Mouse (Mus musculus): ENCODE measurements around the gene Taf12. TPM values are rescaled to one million over a fixed set of nuclear protein-coding genes. Genes with fewer than 3 reads are reported as not detected.

Gene Taf12
- polyA plus RNA-seq, 1 experiment from 2014 or later = 42.8 TPM

GRCm38 (mm10) chr4:132291624-132292335 is 17.6 kb downstream of the Taf12 start:
- Histone ChIP-seq H3K4me2 (ENCODE audit: low read depth, low read length) (no peak overlapping the region), H3K4me3 (replicated peaks; ENCODE audit: low read length) (no peak overlapping the region), H3K9me3 (replicated peaks; ENCODE audit: control insufficient read depth, low read length) (peaks cover 5% of the 10 kb centered on the region; the same call in 1 of the 2 replicates), H3K27me3 (ENCODE audit: control insufficient read depth, insufficient read depth, low read length) (no peaks in the 10 kb centered on the region), H3K27ac (ENCODE audit: low read length) (no peak overlapping the region), H3K4me1 (ENCODE audit: control insufficient read depth, insufficient read depth, low read length) (no peaks in the 10 kb centered on the region), H3K36me3 (ENCODE audit: control insufficient read depth, insufficient read depth, low read length) (peaks cover 19% of the 10 kb centered on the region), H3K9ac (ENCODE audit: low read length) (no peak overlapping the region)
- 84% methylated on average over 12 of the region's 12 CpGs for WGBS
- ATAC-seq (ENCODE audit: insufficient read depth, low FRiP score) = no peak

DNA sequence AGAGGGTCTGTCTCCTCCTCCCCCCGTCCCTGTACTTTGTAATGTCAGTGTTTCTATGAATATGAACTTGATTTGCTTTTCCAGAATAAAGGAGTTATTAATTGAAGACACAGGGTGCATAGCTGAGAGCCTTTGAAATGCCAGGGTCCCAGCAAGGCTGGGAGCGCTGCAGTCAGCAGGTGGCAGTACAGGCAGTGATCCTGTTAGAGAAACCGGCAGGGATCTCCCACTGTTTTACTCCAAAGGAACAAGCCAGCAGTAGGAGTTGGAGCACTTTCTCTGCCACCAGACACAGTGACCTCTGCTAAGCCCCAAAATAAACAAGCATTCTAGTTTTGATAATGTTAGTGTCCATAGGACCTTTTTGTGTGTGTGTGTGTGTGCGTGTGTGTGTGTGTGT is 18.8 kb downstream of the Taf12 start:
- no peak overlapping the region for H3K27ac ChIP-seq (ENCODE audit: low read length)

DNA sequence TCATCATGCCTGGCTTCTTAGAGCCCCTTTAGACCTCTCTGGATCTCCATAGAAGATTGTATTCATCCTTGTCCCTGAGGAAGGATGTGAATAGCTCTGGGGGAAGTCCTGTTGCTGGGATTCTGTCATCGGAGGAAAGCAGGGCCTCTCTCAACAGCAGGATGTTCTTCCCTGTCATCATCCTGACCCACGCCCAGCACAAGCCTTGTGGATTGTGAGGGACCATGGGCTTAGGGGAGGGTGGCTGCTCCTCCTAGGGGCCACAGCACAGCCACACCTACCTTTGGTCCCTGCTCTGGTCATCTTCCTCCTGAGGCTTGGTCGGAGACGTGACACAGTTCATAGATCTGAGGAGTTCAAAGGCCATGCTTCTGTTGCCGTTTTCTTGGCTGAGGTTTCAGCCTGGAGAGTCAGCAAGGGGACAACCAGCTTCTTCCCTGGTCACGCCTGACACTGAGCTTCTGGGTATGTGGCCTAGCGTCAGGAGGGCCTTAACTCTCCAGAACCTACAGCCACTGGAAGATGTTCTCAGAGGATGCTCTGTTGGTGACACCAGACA is 19.6 kb downstream of the Taf12 start:
- Histone ChIP-seq H3K4me3 (replicated peaks; ENCODE audit: low read length) (no peak overlapping the region), H3K9me3 (replicated peaks; ENCODE audit: control insufficient read depth, low read length) (peaks cover 5% of the 10 kb centered on the region; the same call in 1 of the 2 replicates), H3K27ac (ENCODE audit: low read length) (no peak overlapping the region), H3K9ac (ENCODE audit: low read length) (no peak overlapping the region), H3K36me3 (ENCODE audit: control insufficient read depth, insufficient read depth, low read length) (peaks cover 16% of the 10 kb centered on the region), H3K4me1 (ENCODE audit: control insufficient read depth, insufficient read depth, low read length) (no peaks in the 10 kb centered on the region), H3K4me2 (ENCODE audit: low read depth, low read length) (no peak overlapping the region), H3K27me3 (ENCODE audit: control insufficient read depth, insufficient read depth, low read length) (no peaks in the 10 kb centered on the region)
- 70% methylated on average over 7 of the region's 7 CpGs for WGBS
- no peak for ATAC-seq (ENCODE audit: insufficient read depth, low FRiP score)

More for the DNA sequence above, 18.8 kb downstream of the Taf12 start:
- H3K27me3 ChIP-seq (ENCODE audit: control insufficient read depth, insufficient read depth, low read length) = no peaks in the 10 kb centered on the region
- peaks cover 16% of the 10 kb centered on the region for H3K36me3 ChIP-seq (ENCODE audit: control insufficient read depth, insufficient read depth, low read length)
- ATAC-seq (ENCODE audit: insufficient read depth, low FRiP score) = no peak
- no peak overlapping the region for H3K4me2 ChIP-seq (ENCODE audit: low read depth, low read length)
- H3K9ac ChIP-seq (ENCODE audit: low read length) = no peak overlapping the region
- peaks cover 5% of the 10 kb centered on the region; the same call in 1 of the 2 replicates for H3K9me3 ChIP-seq (replicated peaks; ENCODE audit: control insufficient read depth, low read length)
- 45% methylated on average over 4 of the region's 4 CpGs for WGBS
- no peak overlapping the region for H3K4me3 ChIP-seq (replicated peaks; ENCODE audit: low read length)
- H3K4me1 ChIP-seq (ENCODE audit: control insufficient read depth, insufficient read depth, low read length) = no peaks in the 10 kb centered on the region

DNA sequence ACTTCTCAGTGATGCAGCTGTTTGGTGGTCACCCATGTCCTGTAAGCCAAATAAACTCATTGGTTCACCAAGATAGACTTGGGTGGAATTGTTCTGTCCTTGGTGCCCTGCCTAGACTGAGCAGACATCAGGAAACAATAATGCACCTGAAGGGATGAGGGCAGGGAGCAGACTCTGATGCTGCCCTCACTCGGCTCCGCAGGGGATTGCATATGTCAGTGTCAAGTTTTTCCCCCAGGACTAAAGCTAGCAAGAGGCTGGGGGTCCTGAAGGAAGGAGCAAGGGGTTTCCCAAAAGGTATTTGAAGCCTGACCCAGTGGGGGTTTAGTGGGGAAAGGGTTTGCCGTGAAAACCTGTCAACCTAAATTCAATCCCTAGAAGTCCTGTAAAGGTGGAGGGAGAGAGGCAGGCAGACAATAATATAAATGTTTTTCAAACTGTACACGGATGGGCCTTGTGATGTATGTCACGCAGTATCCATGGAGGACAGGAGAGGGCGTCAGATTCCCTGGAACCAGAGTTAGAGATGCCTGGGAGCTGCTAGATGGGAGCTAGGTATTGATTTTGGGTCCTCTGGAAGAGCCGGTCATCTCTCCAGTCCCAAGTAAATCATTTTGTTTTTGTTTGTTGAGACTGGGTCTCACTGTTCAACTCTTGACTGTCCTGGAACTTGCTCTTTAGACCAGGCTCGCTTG is 21.7 kb downstream of the Taf12 start:
- Histone ChIP-seq H3K9me3 (replicated peaks; ENCODE audit: control insufficient read depth, low read length) (peaks cover 5% of the 10 kb centered on the region; the same call in 1 of the 2 replicates), H3K4me2 (ENCODE audit: low read depth, low read length) (no peak overlapping the region), H3K27ac (ENCODE audit: low read length) (no peak overlapping the region), H3K4me1 (ENCODE audit: control insufficient read depth, insufficient read depth, low read length) (no peaks in the 10 kb centered on the region), H3K9ac (ENCODE audit: low read length) (no peak overlapping the region), H3K4me3 (replicated peaks; ENCODE audit: low read length) (no peak overlapping the region), H3K36me3 (ENCODE audit: control insufficient read depth, insufficient read depth, low read length) (peaks cover 16% of the 10 kb centered on the region), H3K27me3 (ENCODE audit: control insufficient read depth, insufficient read depth, low read length) (no peaks in the 10 kb centered on the region)
- WGBS = 37% methylated on average over 8 of the region's 8 CpGs
- ATAC-seq (ENCODE audit: insufficient read depth, low FRiP score) = no peak

- H3K27ac ChIP-seq (ENCODE audit: low read length) = no peak overlapping the region
- WGBS = 85% methylated on average over 1 of the region's 1 CpGs
- no peak overlapping the region for H3K9ac ChIP-seq (ENCODE audit: low read length)
- no peaks in the 10 kb centered on the region for H3K36me3 ChIP-seq (ENCODE audit: control insufficient read depth, insufficient read depth, low read length)
- no peak overlapping the region for H3K4me2 ChIP-seq (ENCODE audit: low read depth, low read length)
- no peak overlapping the region for H3K4me3 ChIP-seq (replicated peaks; ENCODE audit: low read length)
- no peak for ATAC-seq (ENCODE audit: insufficient read depth, low FRiP score)
- no peaks in the 10 kb centered on the region for H3K9me3 ChIP-seq (replicated peaks; ENCODE audit: control insufficient read depth, low read length)
- no peaks in the 10 kb centered on the region for H3K27me3 ChIP-seq (ENCODE audit: control insufficient read depth, insufficient read depth, low read length)
- 0 out of 2 replicates have a peak, but pooled peaks cover 4% of the 10 kb centered on the region for H3K4me1 ChIP-seq (ENCODE audit: control insufficient read depth, insufficient read depth, low read length)
Observed at GRCm38 (mm10) chr4:132299849-132300248, 25.7 kb downstream of the Taf12 start.

GRCm38 (mm10) chr4:132301486-132301885 is 27.3 kb downstream of the Taf12 start:
- no peaks in the 10 kb centered on the region for H3K9me3 ChIP-seq (replicated peaks; ENCODE audit: control insufficient read depth, low read length)
- no peak overlapping the region for H3K4me2 ChIP-seq (ENCODE audit: low read depth, low read length)
- no peak overlapping the region for H3K9ac ChIP-seq (ENCODE audit: low read length)
- H3K4me1 ChIP-seq (ENCODE audit: control insufficient read depth, insufficient read depth, low read length) = 0 out of 2 replicates have a peak, but pooled peaks cover 4% of the 10 kb centered on the region
- no peak overlapping the region for H3K27ac ChIP-seq (ENCODE audit: low read length)
- 86% methylated on average over 6 of the region's 6 CpGs for WGBS
- no peak for ATAC-seq (ENCODE audit: insufficient read depth, low FRiP score)
- no peaks in the 10 kb centered on the region for H3K36me3 ChIP-seq (ENCODE audit: control insufficient read depth, insufficient read depth, low read length)
- H3K4me3 ChIP-seq (replicated peaks; ENCODE audit: low read length) = no peak overlapping the region
- no peaks in the 10 kb centered on the region for H3K27me3 ChIP-seq (ENCODE audit: control insufficient read depth, insufficient read depth, low read length)

- no peak for ATAC-seq (ENCODE audit: insufficient read depth, low FRiP score)
- Histone ChIP-seq H3K9me3 (replicated peaks; ENCODE audit: control insufficient read depth, low read length) (no peaks in the 10 kb centered on the region), H3K4me2 (ENCODE audit: low read depth, low read length) (peak overlapping the region; percentile 50), H3K27me3 (ENCODE audit: control insufficient read depth, insufficient read depth, low read length) (no peaks in the 10 kb centered on the region), H3K9ac (ENCODE audit: low read length) (peak overlapping the region; percentile 55), H3K4me3 (replicated peaks; ENCODE audit: low read length) (peak overlapping the region; percentile 45), H3K27ac (ENCODE audit: low read length) (no peak overlapping the region), H3K36me3 (ENCODE audit: control insufficient read depth, insufficient read depth, low read length) (no peaks in the 10 kb centered on the region), H3K4me1 (ENCODE audit: control insufficient read depth, insufficient read depth, low read length) (0 out of 2 replicates have a peak, but pooled peaks cover 4% of the 10 kb centered on the region)
- 65% methylated on average over 16 of the region's 16 CpGs for WGBS
Observed at GRCm38 (mm10) chr4:132301965-132302938, 28.1 kb downstream of the Taf12 start.

- WGBS = under 1% methylated on average over 31 of the region's 31 CpGs
- Histone ChIP-seq H3K27me3 (ENCODE audit: control insufficient read depth, insufficient read depth, low read length) (no peaks in the 10 kb centered on the region), H3K4me2 (ENCODE audit: low read depth, low read length) (peak within 1 kb of the TSS; percentile 50), H3K4me1 (ENCODE audit: control insufficient read depth, insufficient read depth, low read length) (0 out of 2 replicates have a peak, but pooled peaks cover 4% of the 10 kb centered on the region), H3K9me3 (replicated peaks; ENCODE audit: control insufficient read depth, low read length) (no peaks in the 10 kb centered on the region), H3K9ac (ENCODE audit: low read length) (peak within 1 kb of the TSS; percentile 55), H3K36me3 (ENCODE audit: control insufficient read depth, insufficient read depth, low read length) (no peaks in the 10 kb centered on the region), H3K4me3 (replicated peaks; ENCODE audit: low read length) (peak within 1 kb of the TSS; percentile 45), H3K27ac (ENCODE audit: low read length) (no peak within 1 kb of the TSS)
- ATAC-seq (ENCODE audit: insufficient read depth, low FRiP score) = peak; percentile 83
Observed at GRCm38 (mm10) chr4:132302939-132303479, 28.8 kb downstream of the Taf12 start, which contains the start of gene Rab42. TSS of gene Rab42 (minus strand) at chr4:132303385.
